Mouse (Mus musculus): ENCODE results near the gene Xylt1. TPM values are rescaled to one million over a fixed set of nuclear protein-coding genes. Genes with fewer than 3 reads are reported as not detected.

Xylt1 gene
- polyA plus RNA-seq, 1 experiment from 2014 or later, result 2.5 TPM

- ATAC-seq, result no peak
- H3K27ac ChIP-seq (ENCODE audit: low read length), result no peak overlapping the region
- 22% methylated on average over 4 of the region's 4 CpGs for WGBS
- H3K4me1 ChIP-seq (ENCODE audit: control insufficient read depth, insufficient read depth, low read length), result no peaks in the 10 kb centered on the region
- no peaks in the 10 kb centered on the region for H3K27me3 ChIP-seq (ENCODE audit: control insufficient read depth, insufficient read depth, low read depth, low read length)
- no peak overlapping the region for H3K9ac ChIP-seq (ENCODE audit: low read depth, low read length)
- H3K9me3 ChIP-seq (replicated peaks; ENCODE audit: control insufficient read depth, low read length, poor library complexity, severe bottlenecking), result no peaks in the 10 kb centered on the region
- H3K4me2 ChIP-seq (ENCODE audit: low read length), result no peak overlapping the region
- no peak overlapping the region for H3K4me3 ChIP-seq (ENCODE audit: low read depth, low read length)
- H3K36me3 ChIP-seq (ENCODE audit: control insufficient read depth, insufficient read depth, low read length), result no peaks in the 10 kb centered on the region
These were observed 141.4 kb downstream of the Xylt1 start for GRCm38 (mm10) chr7:117522092-117522635.

DNA sequence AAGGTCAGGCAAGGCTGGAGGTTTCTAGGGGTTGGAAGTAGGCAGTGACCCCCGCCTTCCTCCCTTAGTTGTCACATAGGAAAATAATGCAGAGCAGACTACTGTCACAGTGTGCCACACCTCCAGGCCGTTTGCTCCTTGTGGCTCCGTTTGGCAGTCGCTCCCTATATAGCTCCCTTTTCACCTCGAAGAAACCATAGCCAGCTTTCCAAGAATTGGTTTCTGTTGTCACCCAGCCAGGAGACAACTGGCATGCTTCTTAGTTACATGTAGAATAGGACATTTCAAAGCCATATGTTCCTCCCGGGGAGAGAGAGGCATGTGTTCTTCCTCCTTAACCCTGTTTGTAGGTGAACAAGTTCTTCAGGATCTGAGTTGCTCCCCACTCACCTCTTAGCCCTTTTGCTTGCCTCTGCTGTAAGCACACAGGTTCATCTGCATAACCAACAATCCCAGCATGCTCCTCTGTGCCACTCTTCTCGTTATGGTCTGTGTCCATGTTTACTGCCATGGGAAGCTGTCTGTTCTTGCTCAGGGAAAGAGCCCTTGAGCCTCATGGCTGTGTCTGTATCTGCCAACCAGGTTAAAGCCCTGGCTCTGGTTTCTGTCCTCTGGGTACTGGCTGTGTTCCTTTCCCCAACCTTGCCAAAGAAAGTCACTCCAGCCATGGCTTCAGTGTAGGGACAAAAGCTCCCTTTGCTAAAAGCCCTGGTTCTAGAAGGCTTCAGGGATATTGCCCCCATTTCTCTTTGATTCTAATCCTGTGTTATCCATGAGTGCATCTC is 143.8 kb downstream of the Xylt1 start:
- H3K4me1 ChIP-seq (ENCODE audit: control insufficient read depth, insufficient read depth, low read length), result no peaks in the 10 kb centered on the region
- WGBS, result 76% methylated on average over 7 of the region's 7 CpGs
- H3K9ac ChIP-seq (ENCODE audit: low read depth, low read length), result no peak overlapping the region
- H3K27ac ChIP-seq (ENCODE audit: low read length), result no peak overlapping the region
- no peak overlapping the region for H3K4me2 ChIP-seq (ENCODE audit: low read length)
- ATAC-seq, result no peak
- no peak overlapping the region for H3K4me3 ChIP-seq (ENCODE audit: low read depth, low read length)
- H3K36me3 ChIP-seq (ENCODE audit: control insufficient read depth, insufficient read depth, low read length), result no peaks in the 10 kb centered on the region
- H3K27me3 ChIP-seq (ENCODE audit: control insufficient read depth, insufficient read depth, low read depth, low read length), result no peaks in the 10 kb centered on the region
- H3K9me3 ChIP-seq (replicated peaks; ENCODE audit: control insufficient read depth, low read length, poor library complexity, severe bottlenecking), result no peaks in the 10 kb centered on the region

- Histone ChIP-seq H3K36me3 (ENCODE audit: control insufficient read depth, insufficient read depth, low read length) (no peaks in the 10 kb centered on the region), H3K4me2 (ENCODE audit: low read length) (no peak overlapping the region), H3K4me1 (ENCODE audit: control insufficient read depth, insufficient read depth, low read length) (no peaks in the 10 kb centered on the region), H3K27me3 (ENCODE audit: control insufficient read depth, insufficient read depth, low read depth, low read length) (no peaks in the 10 kb centered on the region), H3K9ac (ENCODE audit: low read depth, low read length) (no peak overlapping the region), H3K27ac (ENCODE audit: low read length) (no peak overlapping the region), H3K9me3 (replicated peaks; ENCODE audit: control insufficient read depth, low read length, poor library complexity, severe bottlenecking) (no peaks in the 10 kb centered on the region), H3K4me3 (ENCODE audit: low read depth, low read length) (no peak overlapping the region)
- no peak for ATAC-seq
- 91% methylated on average over 5 of the region's 5 CpGs for WGBS
These were observed 144.9 kb downstream of the Xylt1 start for GRCm38 (mm10) chr7:117525678-117526077.

DNA sequence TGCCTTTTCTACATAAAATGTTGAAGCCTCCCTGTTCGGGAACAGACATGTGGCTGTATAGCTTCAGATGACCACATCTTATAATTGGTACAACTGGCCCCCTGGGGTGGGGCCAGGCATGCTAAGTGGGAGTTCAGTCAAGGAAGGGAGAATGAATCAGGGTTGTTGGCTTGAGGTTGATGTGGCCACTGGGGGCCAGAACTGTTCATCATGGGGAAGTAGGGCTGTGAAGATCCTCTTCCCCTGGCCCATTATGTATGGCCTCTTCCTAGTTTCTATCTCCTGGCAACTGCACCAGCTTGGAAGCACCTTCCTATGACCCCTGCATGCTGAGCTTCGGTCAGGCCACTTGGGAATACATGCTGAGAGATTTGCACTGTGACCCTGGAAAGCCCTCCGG is 145.8 kb downstream of the Xylt1 start:
- Histone ChIP-seq H3K9me3 (replicated peaks; ENCODE audit: control insufficient read depth, low read length, poor library complexity, severe bottlenecking) (no peaks in the 10 kb centered on the region), H3K4me2 (ENCODE audit: low read length) (no peak overlapping the region), H3K36me3 (ENCODE audit: control insufficient read depth, insufficient read depth, low read length) (no peaks in the 10 kb centered on the region), H3K4me3 (ENCODE audit: low read depth, low read length) (no peak overlapping the region), H3K4me1 (ENCODE audit: control insufficient read depth, insufficient read depth, low read length) (no peaks in the 10 kb centered on the region), H3K27ac (ENCODE audit: low read length) (no peak overlapping the region), H3K9ac (ENCODE audit: low read depth, low read length) (no peak overlapping the region), H3K27me3 (ENCODE audit: control insufficient read depth, insufficient read depth, low read depth, low read length) (no peaks in the 10 kb centered on the region)
- WGBS, result 83% methylated on average over 3 of the region's 3 CpGs
- no peak for ATAC-seq

- H3K27ac ChIP-seq (ENCODE audit: low read length), result no peak overlapping the region
- no peaks in the 10 kb centered on the region for H3K36me3 ChIP-seq (ENCODE audit: control insufficient read depth, insufficient read depth, low read length)
- H3K27me3 ChIP-seq (ENCODE audit: control insufficient read depth, insufficient read depth, low read depth, low read length), result no peaks in the 10 kb centered on the region
- 68% methylated on average over 12 of the region's 12 CpGs for WGBS
- no peak overlapping the region for H3K4me3 ChIP-seq (ENCODE audit: low read depth, low read length)
- H3K9ac ChIP-seq (ENCODE audit: low read depth, low read length), result no peak overlapping the region
- no peaks in the 10 kb centered on the region for H3K4me1 ChIP-seq (ENCODE audit: control insufficient read depth, insufficient read depth, low read length)
- no peaks in the 10 kb centered on the region for H3K9me3 ChIP-seq (replicated peaks; ENCODE audit: control insufficient read depth, low read length, poor library complexity, severe bottlenecking)
- ATAC-seq, result no peak
- no peak overlapping the region for H3K4me2 ChIP-seq (ENCODE audit: low read length)
These were observed 149.2 kb downstream of the Xylt1 start for GRCm38 (mm10) chr7:117529787-117530655.

- no peak overlapping the region for H3K27ac ChIP-seq (ENCODE audit: low read length)
- no peaks in the 10 kb centered on the region for H3K4me1 ChIP-seq (ENCODE audit: control insufficient read depth, insufficient read depth, low read length)
- no peak for ATAC-seq
- H3K9me3 ChIP-seq (replicated peaks; ENCODE audit: control insufficient read depth, low read length, poor library complexity, severe bottlenecking), result no peaks in the 10 kb centered on the region
- 65% methylated on average over 3 of the region's 3 CpGs for WGBS
- H3K4me3 ChIP-seq (ENCODE audit: low read depth, low read length), result no peak overlapping the region
- H3K9ac ChIP-seq (ENCODE audit: low read depth, low read length), result no peak overlapping the region
- no peak overlapping the region for H3K4me2 ChIP-seq (ENCODE audit: low read length)
- no peaks in the 10 kb centered on the region for H3K36me3 ChIP-seq (ENCODE audit: control insufficient read depth, insufficient read depth, low read length)
- no peaks in the 10 kb centered on the region for H3K27me3 ChIP-seq (ENCODE audit: control insufficient read depth, insufficient read depth, low read depth, low read length)
These were observed 151.9 kb downstream of the Xylt1 start for GRCm38 (mm10) chr7:117532651-117533050.

DNA sequence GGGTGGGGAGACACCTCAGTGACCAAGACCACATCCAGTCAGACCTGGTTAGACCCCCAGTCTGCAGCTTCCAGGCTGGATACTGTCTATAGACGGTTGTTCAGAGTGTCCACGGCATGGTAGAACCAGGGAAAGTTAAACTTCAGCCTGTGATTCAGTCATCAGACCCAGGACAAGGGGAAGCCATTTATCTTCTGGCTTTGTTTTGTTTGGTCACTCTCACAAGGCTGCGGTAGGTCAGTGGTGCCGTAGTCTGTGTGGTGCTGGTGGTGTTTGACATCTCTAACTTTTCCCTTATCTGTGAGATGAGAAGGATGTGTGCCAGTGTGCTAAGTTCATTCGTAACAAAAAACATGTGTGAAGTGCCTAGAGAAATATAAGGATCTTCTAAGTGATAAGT is 152.4 kb downstream of the Xylt1 start:
- no peak for ATAC-seq
- Histone ChIP-seq H3K9ac (ENCODE audit: low read depth, low read length) (no peak overlapping the region), H3K4me3 (ENCODE audit: low read depth, low read length) (no peak overlapping the region), H3K4me1 (ENCODE audit: control insufficient read depth, insufficient read depth, low read length) (no peaks in the 10 kb centered on the region), H3K4me2 (ENCODE audit: low read length) (no peak overlapping the region), H3K36me3 (ENCODE audit: control insufficient read depth, insufficient read depth, low read length) (no peaks in the 10 kb centered on the region), H3K27me3 (ENCODE audit: control insufficient read depth, insufficient read depth, low read depth, low read length) (no peaks in the 10 kb centered on the region), H3K9me3 (replicated peaks; ENCODE audit: control insufficient read depth, low read length, poor library complexity, severe bottlenecking) (no peaks in the 10 kb centered on the region), H3K27ac (ENCODE audit: low read length) (no peak overlapping the region)
- WGBS, result 90% methylated on average over 5 of the region's 5 CpGs

GRCm38 (mm10) chr7:117539931-117540330 is 159.2 kb downstream of the Xylt1 start:
- Histone ChIP-seq H3K4me3 (ENCODE audit: low read depth, low read length) (no peak overlapping the region), H3K27ac (ENCODE audit: low read length) (no peak overlapping the region), H3K36me3 (ENCODE audit: control insufficient read depth, insufficient read depth, low read length) (no peaks in the 10 kb centered on the region), H3K27me3 (ENCODE audit: control insufficient read depth, insufficient read depth, low read depth, low read length) (no peaks in the 10 kb centered on the region), H3K4me2 (ENCODE audit: low read length) (no peak overlapping the region), H3K4me1 (ENCODE audit: control insufficient read depth, insufficient read depth, low read length) (no peaks in the 10 kb centered on the region; the same call in 1 of the 2 replicates), H3K9ac (ENCODE audit: low read depth, low read length) (no peak overlapping the region), H3K9me3 (replicated peaks; ENCODE audit: control insufficient read depth, low read length, poor library complexity, severe bottlenecking) (no peaks in the 10 kb centered on the region)
- ATAC-seq, result no peak
- WGBS, result 76% methylated on average over 5 of the region's 5 CpGs

DNA sequence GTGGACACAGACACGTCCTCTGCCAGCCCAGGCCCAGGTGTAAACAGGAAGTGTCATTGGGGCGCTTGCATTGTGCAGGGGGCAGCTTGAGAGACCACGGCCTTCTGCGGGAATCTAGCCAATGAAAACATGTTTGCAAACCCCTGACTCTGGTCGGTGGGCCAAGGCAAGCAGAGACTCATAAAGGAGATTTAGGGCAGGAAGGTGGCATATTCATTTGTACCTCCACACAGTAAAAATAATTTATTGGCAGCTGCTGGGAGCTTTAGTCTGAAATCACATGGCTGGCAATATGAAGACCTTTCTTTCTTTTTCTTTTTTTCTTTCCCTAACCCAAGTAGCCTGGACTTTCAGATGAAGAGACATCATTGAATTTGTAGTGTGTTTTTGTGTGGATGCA is 159.6 kb downstream of the Xylt1 start:
- H3K4me1 ChIP-seq (ENCODE audit: control insufficient read depth, insufficient read depth, low read length), result no peaks in the 10 kb centered on the region; the same call in 1 of the 2 replicates
- H3K27me3 ChIP-seq (ENCODE audit: control insufficient read depth, insufficient read depth, low read depth, low read length), result no peaks in the 10 kb centered on the region
- no peak overlapping the region for H3K9ac ChIP-seq (ENCODE audit: low read depth, low read length)
- no peak overlapping the region for H3K4me2 ChIP-seq (ENCODE audit: low read length)
- no peaks in the 10 kb centered on the region for H3K36me3 ChIP-seq (ENCODE audit: control insufficient read depth, insufficient read depth, low read length)
- no peak overlapping the region for H3K4me3 ChIP-seq (ENCODE audit: low read depth, low read length)
- no peaks in the 10 kb centered on the region for H3K9me3 ChIP-seq (replicated peaks; ENCODE audit: control insufficient read depth, low read length, poor library complexity, severe bottlenecking)
- no peak for ATAC-seq
- 71% methylated on average over 5 of the region's 5 CpGs for WGBS
- H3K27ac ChIP-seq (ENCODE audit: low read length), result no peak overlapping the region
